Mouse (Mus musculus): ENCODE data around the gene Anxa7.

GRCm38 (mm10) chr14:20480195-20480579, 254 bp upstream of the Anxa7 start:
- TF ChIP-seq CTCF (IDR thresholded peaks at IDR 0.05; ENCODE audit: extremely low read depth, insufficient read depth, low read length) (no peak), POLR2A (IDR thresholded peaks at IDR 0.05; ENCODE audit: extremely low read depth, insufficient read depth, low read length) (no peak)

Data from cortical plate, adult 2 months (tissue).